Mouse (Mus musculus) erythroblast, embryonic 14.5 days (primary cell): ENCODE measurements around the gene Rab9.

Experiments used
- GATA1 ChIP-seq: IDR thresholded peaks from 2 replicates; pipeline ENCODE4 v1.6.1; 2012; ENCODE audit warnings: low read length, inconsistent platforms, mixed read lengths
- TAL1 ChIP-seq: IDR thresholded peaks from 3 replicates; pipeline ENCODE4 v1.6.1; 2012; ENCODE audit warnings: low read length, inconsistent platforms, mixed read lengths

- TF ChIP-seq GATA1 (no peak), TAL1 (no peak)
These were observed 32.4 kb upstream of the Rab9 start for GRCm38 (mm10) chrX:166512071-166512470.
